Mouse (Mus musculus) MEL (cell line): Measurements from ENCODE around the gene Clk2. TPM values are rescaled to one million over a fixed set of nuclear protein-coding genes. Genes with fewer than 3 reads are reported as not detected.

ENCODE experiments used
- DNase-seq: peaks from one replicate; pipeline ENCODE4 v3.0.0; 2011; ENCODE audit warnings: low read depth, low spot score
- H3K27ac ChIP-seq: 2 replicates; pipeline ENCODE4 v1.5.1; 2012; ENCODE audit warnings: low read depth, mild to moderate bottlenecking, control low read depth, low read length, moderate library complexity; ENCODE audit not compliant: control insufficient read depth
- H3K27me3 ChIP-seq, 2 experiments: fragments of 150-350 bp in 1 of 2; sonication (generic) in 1 of 2; 2 replicates each; pipeline ENCODE4 v1.6.1; 2012; ENCODE audit warnings: low read length in 2 of 2, mild to moderate bottlenecking in 2 of 2, improper control_type of control experiment in 1 of 2, moderate library complexity in 1 of 2; ENCODE audit not compliant: insufficient read depth in 2 of 2, control insufficient read depth in 1 of 2
- H3K36me3 ChIP-seq, 2 experiments: 2 replicates each; pipeline ENCODE4 v1.6.1; 2012 to 2014; ENCODE audit warnings: low read length in 2 of 2, improper control_type of control experiment in 1 of 2, inconsistent platforms in 1 of 2, mild to moderate bottlenecking in 1 of 2; ENCODE audit not compliant: insufficient read depth in 2 of 2, control insufficient read depth in 1 of 2
- H3K4me1 ChIP-seq, 2 experiments: fragments of 150-350 bp in 1 of 2; sonication (generic) in 1 of 2; 2 replicates each; pipeline ENCODE4 v1.6.1; 2012; ENCODE audit warnings: low read length in 2 of 2, improper control_type of control experiment in 1 of 2, mild to moderate bottlenecking in 1 of 2; ENCODE audit not compliant: insufficient read depth in 2 of 2, control insufficient read depth in 1 of 2
- H3K4me3 ChIP-seq, 2 experiments: fragments of 150-350 bp in 1 of 2; sonication (generic) in 1 of 2; 2 replicates each; pipeline ENCODE4 v1.5.1; 2012; ENCODE audit warnings: low read depth in 2 of 2, low read length in 2 of 2, mild to moderate bottlenecking in 2 of 2, moderate library complexity in 2 of 2, control low read depth in 1 of 2, improper control_type of control experiment in 1 of 2; ENCODE audit not compliant: control insufficient read depth in 1 of 2, insufficient read depth in 1 of 2
- H3K79me2 ChIP-seq: 2 replicates; pipeline ENCODE4 v1.6.1; 2012; ENCODE audit warnings: mild to moderate bottlenecking, low read length, moderate library complexity; ENCODE audit not compliant: control insufficient read depth, poor library complexity, insufficient read depth
- H3K9ac ChIP-seq: 2 replicates; pipeline ENCODE4 v1.6.1; 2012; ENCODE audit warnings: low read depth, mild to moderate bottlenecking, control low read depth, low read length, moderate library complexity; ENCODE audit not compliant: control insufficient read depth, poor library complexity, severe bottlenecking
- H3K9me3 ChIP-seq: fragments of 150-350 bp; sonication (generic); replicated peaks from 2 replicates; pipeline ENCODE4 v1.6.1; 2012; ENCODE audit warnings: mild to moderate bottlenecking, low read length, improper control_type of control experiment, moderate library complexity; ENCODE audit not compliant: insufficient read depth
- BHLHE40 ChIP-seq: IDR thresholded peaks from 2 replicates; pipeline ENCODE4 v1.6.1; 2012; ENCODE audit warnings: low read depth, mild to moderate bottlenecking, inconsistent platforms, low read length, improper control_type of control experiment, borderline replicate concordance
- CHD1 ChIP-seq: IDR thresholded peaks from 2 replicates; pipeline ENCODE4 v1.6.1; 2012; ENCODE audit warnings: low read depth, mild to moderate bottlenecking, inconsistent platforms, low read length, improper control_type of control experiment
- CHD2 ChIP-seq: IDR thresholded peaks from 2 replicates; pipeline ENCODE4 v1.6.1; 2011; ENCODE audit warnings: low read length, improper control_type of control experiment
- CTCF ChIP-seq, 3 experiments: IDR thresholded peaks in 2 of 3; conservative IDR thresholded peaks in 1 of 3; 2 replicates each; pipeline ENCODE4 v1.5.1; 2011 to 2012; ENCODE audit warnings: low read length in 3 of 3, low read depth in 2 of 3, mild to moderate bottlenecking in 2 of 3, improper control_type of control experiment in 1 of 3, inconsistent platforms in 1 of 3, mixed read lengths in 1 of 3, moderate library complexity in 1 of 3; ENCODE audit not compliant: control insufficient read depth in 1 of 3, insufficient read depth in 1 of 3, poor library complexity in 1 of 3, severe bottlenecking in 1 of 3
- E2F4 ChIP-seq: IDR thresholded peaks from 2 replicates; pipeline ENCODE4 v1.6.1; 2011; ENCODE audit warnings: low read depth, low read length, improper control_type of control experiment, borderline replicate concordance
- EP300 ChIP-seq, 2 experiments: IDR thresholded peaks; 2 replicates each; pipeline ENCODE4 v1.6.1; 2011; ENCODE audit warnings: improper control_type of control experiment in 2 of 2, low read length in 2 of 2, low read depth in 1 of 2, mild to moderate bottlenecking in 1 of 2
- ETS1 ChIP-seq: IDR thresholded peaks from 2 replicates; pipeline ENCODE4 v1.6.1; 2012; ENCODE audit warnings: low read depth, mild to moderate bottlenecking, inconsistent platforms, low read length, improper control_type of control experiment, moderate library complexity
- GABPA ChIP-seq: IDR thresholded peaks from 2 replicates; pipeline ENCODE4 v1.6.1; 2012; ENCODE audit warnings: low read depth, mild to moderate bottlenecking, inconsistent platforms, low read length, improper control_type of control experiment, moderate library complexity
- GATA1 ChIP-seq: IDR thresholded peaks from 2 replicates; pipeline ENCODE4 v1.6.1; 2011; ENCODE audit warnings: low read depth, low read length, improper control_type of control experiment
- HCFC1 ChIP-seq: IDR thresholded peaks from 2 replicates; pipeline ENCODE4 v1.6.1; 2012; ENCODE audit warnings: low read depth, mild to moderate bottlenecking, inconsistent platforms, low read length, improper control_type of control experiment, moderate library complexity
- JUND ChIP-seq: IDR thresholded peaks from 2 replicates; pipeline ENCODE4 v1.6.1; 2011; ENCODE audit warnings: low read depth, mild to moderate bottlenecking, improper control_type of control experiment, low read length
- MAFK ChIP-seq: IDR thresholded peaks from 2 replicates; pipeline ENCODE4 v1.6.1; 2011; ENCODE audit warnings: low read depth, mild to moderate bottlenecking, low read length, improper control_type of control experiment, borderline replicate concordance
- MAX ChIP-seq: IDR thresholded peaks from 2 replicates; pipeline ENCODE4 v1.6.1; 2011; ENCODE audit warnings: low read length, improper control_type of control experiment
- MAZ ChIP-seq: IDR thresholded peaks from 2 replicates; pipeline ENCODE4 v1.6.1; 2012; ENCODE audit warnings: low read depth, mild to moderate bottlenecking, inconsistent platforms, low read length, improper control_type of control experiment
- MEF2A ChIP-seq: IDR thresholded peaks from 2 replicates; pipeline ENCODE4 v1.6.1; 2014; ENCODE audit warnings: low read depth, mild to moderate bottlenecking, inconsistent platforms, low read length, improper control_type of control experiment; ENCODE audit not compliant: poor library complexity, insufficient replicate concordance, severe bottlenecking; ENCODE audit errors: extremely low read depth
- MXI1 ChIP-seq: IDR thresholded peaks from 2 replicates; pipeline ENCODE4 v1.6.1; 2011; ENCODE audit warnings: mild to moderate bottlenecking, low read depth, low read length, improper control_type of control experiment
- MYB ChIP-seq: IDR thresholded peaks from 2 replicates; pipeline ENCODE4 v1.6.1; 2011; ENCODE audit warnings: mild to moderate bottlenecking, low read depth, low read length, improper control_type of control experiment
- NELFE ChIP-seq: IDR thresholded peaks from 2 replicates; pipeline ENCODE4 v1.6.1; 2011; ENCODE audit warnings: low read depth, low read length, improper control_type of control experiment
- NRF1 ChIP-seq: IDR thresholded peaks from 2 replicates; pipeline ENCODE4 v1.6.1; 2014; ENCODE audit warnings: low read depth, mild to moderate bottlenecking, inconsistent platforms, low read length, improper control_type of control experiment, moderate library complexity; ENCODE audit not compliant: poor library complexity, insufficient read depth, severe bottlenecking
- POLR2A ChIP-seq, 2 experiments: IDR thresholded peaks; 2 replicates each; pipeline ENCODE4 v1.6.1; 2011 to 2012; ENCODE audit warnings: low read length in 2 of 2, mild to moderate bottlenecking in 2 of 2, control low read depth in 1 of 2, improper control_type of control experiment in 1 of 2, low read depth in 1 of 2, moderate library complexity in 1 of 2; ENCODE audit not compliant: control insufficient read depth in 1 of 2, insufficient read depth in 1 of 2, poor library complexity in 1 of 2
- POLR2AphosphoS2 ChIP-seq: IDR thresholded peaks from 2 replicates; pipeline ENCODE4 v1.6.1; 2011; ENCODE audit warnings: low read length, improper control_type of control experiment
- POLR2AphosphoS5 ChIP-seq: IDR thresholded peaks from 2 replicates; pipeline ENCODE4 v1.6.1; 2012; ENCODE audit warnings: low read depth, borderline replicate concordance, mild to moderate bottlenecking, inconsistent platforms, low read length, moderate library complexity, mixed read lengths
- RAD21 ChIP-seq: IDR thresholded peaks from 2 replicates; pipeline ENCODE4 v1.6.1; 2011; ENCODE audit warnings: mild to moderate bottlenecking, low read depth, low read length, improper control_type of control experiment
- RCOR1 ChIP-seq: IDR thresholded peaks from 2 replicates; pipeline ENCODE4 v1.6.1; 2012; ENCODE audit warnings: low read depth, mild to moderate bottlenecking, inconsistent platforms, low read length, improper control_type of control experiment
- SIN3A ChIP-seq: IDR thresholded peaks from 2 replicates; pipeline ENCODE4 v1.6.1; 2012; ENCODE audit warnings: low read length, improper control_type of control experiment, inconsistent platforms
- SMC3 ChIP-seq: IDR thresholded peaks from 2 replicates; pipeline ENCODE4 v1.6.1; 2011; ENCODE audit warnings: low read depth, low read length, improper control_type of control experiment
- TAL1 ChIP-seq: IDR thresholded peaks from 2 replicates; pipeline ENCODE4 v1.6.1; 2012; ENCODE audit warnings: mild to moderate bottlenecking, inconsistent platforms, low read length, moderate library complexity, mixed read lengths
- TBP ChIP-seq: IDR thresholded peaks from 2 replicates; pipeline ENCODE4 v1.8.0; 2011; ENCODE audit warnings: low read depth, low read length, improper control_type of control experiment
- TCF12 ChIP-seq: IDR thresholded peaks from 2 replicates; pipeline ENCODE4 v1.6.1; 2014; ENCODE audit warnings: low read depth, mild to moderate bottlenecking, inconsistent platforms, low read length, improper control_type of control experiment, moderate library complexity
- UBTF ChIP-seq: IDR thresholded peaks from 2 replicates; pipeline ENCODE4 v1.6.1; 2012; ENCODE audit warnings: low read depth, mild to moderate bottlenecking, inconsistent platforms, low read length, improper control_type of control experiment, moderate library complexity, borderline replicate concordance; ENCODE audit not compliant: insufficient read depth
- USF1 ChIP-seq: IDR thresholded peaks from 2 replicates; pipeline ENCODE4 v1.6.1; 2014; ENCODE audit warnings: low read depth, mild to moderate bottlenecking, inconsistent platforms, low read length, improper control_type of control experiment, moderate library complexity
- USF2 ChIP-seq, 2 experiments: IDR thresholded peaks; 2 replicates each; pipeline ENCODE4 v1.6.1; 2011 to 2012; ENCODE audit warnings: improper control_type of control experiment in 2 of 2, low read length in 2 of 2, borderline replicate concordance in 1 of 2, inconsistent platforms in 1 of 2, low read depth in 1 of 2, mild to moderate bottlenecking in 1 of 2; ENCODE audit not compliant: insufficient read depth in 1 of 2
- ZC3H11A ChIP-seq: IDR thresholded peaks from 2 replicates; pipeline ENCODE4 v1.6.1; 2012; ENCODE audit warnings: low read depth, mild to moderate bottlenecking, inconsistent platforms, low read length, improper control_type of control experiment
- ZKSCAN1 ChIP-seq: IDR thresholded peaks from 2 replicates; pipeline ENCODE4 v1.6.1; 2012; ENCODE audit warnings: low read depth, mild to moderate bottlenecking, inconsistent platforms, low read length, improper control_type of control experiment, moderate library complexity
- ZMIZ1 ChIP-seq: IDR thresholded peaks from 2 replicates; pipeline ENCODE4 v1.6.1; 2012; ENCODE audit warnings: low read depth, mild to moderate bottlenecking, inconsistent platforms, low read length, improper control_type of control experiment, moderate library complexity
- polyA plus RNA-seq, 2 experiments: library from polyadenylated mRNA; stranded (reverse) in 1 of 2; unstranded in 1 of 2; fragments of >175 nt in 1 of 2; fragments of >200 nt in 1 of 2; gene quantifications; 2 replicates each; pipeline versions ENCODE4 v1.2.1 to v1.2.4; 2012; ENCODE audit warnings: low replicate concordance in 2 of 2, low read depth in 1 of 2; ENCODE audit not compliant: insufficient read length in 2 of 2, insufficient read depth in 1 of 2, missing spikeins in 1 of 2
- total RNA-seq: library from RNA; depleted of rRNA; stranded (reverse); fragments of 300-350 nt; gene quantifications from 2 replicates; pipeline ENCODE4 v1.2.3, GENCODE M21; 2012

Gene Clk2
- total and polyA plus RNA-seq, 3 experiments, result 28.2 to 138 (median 83.6) TPM

DNA sequence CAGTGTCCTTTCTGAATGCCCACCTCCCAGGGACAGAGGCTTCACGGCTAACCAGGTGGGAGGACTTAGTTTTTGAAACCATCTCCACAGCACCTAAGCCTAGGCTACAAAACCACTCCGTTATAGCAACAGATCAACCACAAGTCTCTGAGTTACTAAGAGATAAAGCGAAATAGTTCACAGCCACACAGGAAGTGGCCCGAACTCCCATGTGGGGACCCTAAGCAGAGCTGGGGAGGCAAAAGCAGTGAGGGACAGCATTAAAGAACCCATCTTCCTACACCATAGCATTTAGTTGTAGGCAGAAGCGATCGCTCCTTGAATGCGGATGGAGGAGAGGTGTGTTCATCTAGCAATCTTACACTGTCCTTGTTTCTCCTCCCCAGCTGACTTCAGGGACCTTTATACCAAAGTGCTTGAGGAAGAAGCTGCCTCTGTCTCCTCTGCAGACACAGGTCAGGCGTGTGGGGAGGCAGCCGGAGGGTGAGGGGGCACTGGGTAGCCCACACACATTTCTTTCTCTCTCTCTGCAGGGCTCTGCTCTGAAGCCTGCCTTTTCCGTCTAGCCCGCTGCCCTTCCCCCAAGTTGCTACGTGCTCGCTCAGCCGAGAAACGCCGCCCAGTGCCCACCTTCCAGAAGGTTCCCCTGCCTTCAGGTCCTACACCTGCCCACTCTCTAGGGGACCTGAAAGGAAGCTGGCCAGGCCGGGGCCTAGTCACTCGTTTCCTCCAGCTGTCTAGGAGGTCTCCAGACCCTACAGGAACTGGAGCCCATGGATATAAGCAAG is 23.3 kb downstream of the Clk2 start:
- Histone ChIP-seq H3K9me3 (no peaks in the 10 kb centered on the region), H3K9ac (peak overlapping the region; percentile 19), H3K4me3 (no peak overlapping the region), H3K27me3 (no peaks in the 10 kb centered on the region), H3K36me3 (peaks cover 0 to 59% of the 10 kb centered on the region in 2 experiments; a peak in 2 of 4 replicates), H3K4me1 (peaks cover 39 to 76% of the 10 kb centered on the region in 2 experiments), H3K27ac (peak overlapping the region; percentile 63), H3K79me2 (no peaks in the 10 kb centered on the region; the same call in 1 of the 2 replicates)
- DNase-seq, result peak; percentile 76
- 0 out of 2 replicates have a peak, but pooled peaks have one; percentile 20 for TF ChIP-seq NELFE
- TF ChIP-seq MAX, result peak; percentile 61; the same call in 1 of the 2 replicates
- 0 out of 2 replicates have a peak, but pooled peaks have one; percentile 16 for TF ChIP-seq JUND
- TF ChIP-seq CTCF (IDR thresholded peaks at IDR 0.05 in 2 of 3, conservative IDR thresholded peaks at IDR 0.05 in 1 of 3; ENCODE audit: control insufficient read depth in 1 of 3, insufficient read depth in 1 of 3, low read depth in 2 of 3, low read length in 3 of 3, poor library complexity in 1 of 3, severe bottlenecking in 1 of 3), result no peak
- TF ChIP-seq UBTF, result no peak
- TF ChIP-seq NRF1, result no peak
- TF ChIP-seq MYB, result peak; percentile 55; the same call in 1 of the 2 replicates
- TF ChIP-seq MAFK, result no peak
- no peak for TF ChIP-seq ZMIZ1
- TF ChIP-seq MAZ, result no peak
- TF ChIP-seq SIN3A, result peak; percentile 43; the same call in 1 of the 2 replicates
- 0 out of 2 replicates have a peak, but pooled peaks have one; percentile 26 for TF ChIP-seq USF1
- TF ChIP-seq ZC3H11A, result no peak
- no peak for TF ChIP-seq SMC3
- TF ChIP-seq RCOR1, result peak; percentile 52; the same call in 1 of the 2 replicates
- TF ChIP-seq E2F4, result no peak
- TF ChIP-seq MXI1, result peak; percentile 79
- peak; percentile 20; the same call in 1 of the 2 replicates for TF ChIP-seq TAL1
- TF ChIP-seq POLR2AphosphoS5, result no peak
- peak; percentile 68; the same call in 1 of the 2 replicates for TF ChIP-seq GATA1
- no peak for TF ChIP-seq ZKSCAN1
- no peak for TF ChIP-seq CHD1
- TF ChIP-seq TCF12, result peak; percentile 53; the same call in 1 of the 2 replicates
- TF ChIP-seq POLR2AphosphoS2, result no peak
- TF ChIP-seq TBP, result 0 out of 2 replicates have a peak, but pooled peaks have one; percentile 40
- no peak for TF ChIP-seq POLR2A (IDR thresholded peaks at IDR 0.05; ENCODE audit: control insufficient read depth in 1 of 2, insufficient read depth in 1 of 2, low read depth in 1 of 2, low read length in 2 of 2, poor library complexity in 1 of 2)
- no peak for TF ChIP-seq RAD21
- no peak for TF ChIP-seq CHD2
- peak; percentile 68 for TF ChIP-seq ETS1
- TF ChIP-seq EP300 (IDR thresholded peaks at IDR 0.05; ENCODE audit: low read depth in 1 of 2, low read length in 2 of 2), result peak; percentile 68 to 73
- TF ChIP-seq HCFC1, result peak; percentile 36; the same call in 1 of the 2 replicates
- TF ChIP-seq GABPA, result no peak
- TF ChIP-seq BHLHE40, result no peak
- no peak for TF ChIP-seq MEF2A
- TF ChIP-seq USF2 (IDR thresholded peaks at IDR 0.05; ENCODE audit: borderline replicate concordance in 1 of 2, insufficient read depth in 1 of 2, low read depth in 1 of 2, low read length in 2 of 2), result no peak
